Mouse (Mus musculus) cerebellum, adult 11-12 months (tissue): Measurements from ENCODE around the gene Pi4kb.
A peak's percentile ranks its signal among the peaks of the same experiment; 100 is the strongest.
"Not testable (repeated sequence)": the region's sequence is repeated elsewhere in the genome, so short reads cannot be mapped to it uniquely, and the experiment has no call there.

Source experiments
- DNase-seq: peaks from one replicate; pipeline ENCODE4 v3.0.0; 2022

Gene Pi4kb

GRCm38 (mm10) chr3:94974528-94975422 lies at the start of gene Pi4kb:
Gene Pi4kb, plus strand, starts transcription at chr3:94974731.
- peak; percentile 83 for DNase-seq

- DNase-seq, result not testable (repeated sequence)
These were observed 48.2 kb upstream of the Pi4kb start for GRCm38 (mm10) chr3:94926301-94926736.

- DNase-seq, result not testable (repeated sequence)
These were observed 45.6 kb upstream of the Pi4kb start for GRCm38 (mm10) chr3:94928979-94929378.

DNA sequence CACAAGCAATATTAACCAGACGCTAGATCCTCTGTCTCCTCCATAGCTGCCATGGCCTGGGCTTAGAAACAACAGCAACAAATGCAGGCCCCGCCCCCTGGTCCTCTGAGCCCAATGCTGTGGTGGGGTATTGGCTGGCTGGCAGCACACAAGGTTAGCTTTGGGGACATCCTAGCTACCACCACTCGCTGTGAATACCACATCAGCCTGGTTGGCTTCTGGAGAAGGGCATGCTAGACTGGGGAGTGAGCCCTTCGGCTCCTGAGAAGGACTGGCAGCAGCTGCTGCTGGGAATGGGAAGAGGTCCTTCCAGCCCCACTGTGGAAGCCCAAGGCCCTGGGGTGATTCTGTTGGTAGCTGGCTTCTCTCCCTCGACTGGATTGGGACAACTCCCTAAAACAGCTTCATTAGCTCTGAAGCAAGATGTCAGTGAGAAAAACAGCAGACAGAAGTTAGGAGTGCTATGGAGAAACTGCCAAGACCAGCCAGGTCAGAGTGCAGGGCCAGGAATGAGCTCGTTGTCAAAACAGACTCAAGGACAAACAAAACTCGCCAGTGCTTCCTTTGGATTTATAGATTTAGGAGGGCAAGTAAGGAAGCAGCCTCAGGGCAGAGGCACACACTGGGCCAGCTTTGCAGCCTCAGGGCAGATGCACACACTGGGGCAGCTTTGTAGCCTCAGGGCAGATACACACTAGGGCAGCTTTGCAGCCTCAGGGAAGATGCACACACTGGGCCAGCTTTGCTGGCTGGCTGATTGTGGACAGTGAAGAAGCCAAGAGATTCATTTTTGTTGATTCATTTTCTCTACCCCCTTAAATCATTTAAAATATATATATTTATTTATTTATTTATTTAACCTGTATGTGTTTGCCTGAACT lies 43.9 kb upstream of the Pi4kb start:
- not testable (repeated sequence) for DNase-seq

- DNase-seq, result not testable (repeated sequence)
These were observed 43.0 kb upstream of the Pi4kb start for GRCm38 (mm10) chr3:94931427-94932082.

- not testable (repeated sequence) for DNase-seq
These were observed 42.3 kb upstream of the Pi4kb start for GRCm38 (mm10) chr3:94932279-94932678.

DNA sequence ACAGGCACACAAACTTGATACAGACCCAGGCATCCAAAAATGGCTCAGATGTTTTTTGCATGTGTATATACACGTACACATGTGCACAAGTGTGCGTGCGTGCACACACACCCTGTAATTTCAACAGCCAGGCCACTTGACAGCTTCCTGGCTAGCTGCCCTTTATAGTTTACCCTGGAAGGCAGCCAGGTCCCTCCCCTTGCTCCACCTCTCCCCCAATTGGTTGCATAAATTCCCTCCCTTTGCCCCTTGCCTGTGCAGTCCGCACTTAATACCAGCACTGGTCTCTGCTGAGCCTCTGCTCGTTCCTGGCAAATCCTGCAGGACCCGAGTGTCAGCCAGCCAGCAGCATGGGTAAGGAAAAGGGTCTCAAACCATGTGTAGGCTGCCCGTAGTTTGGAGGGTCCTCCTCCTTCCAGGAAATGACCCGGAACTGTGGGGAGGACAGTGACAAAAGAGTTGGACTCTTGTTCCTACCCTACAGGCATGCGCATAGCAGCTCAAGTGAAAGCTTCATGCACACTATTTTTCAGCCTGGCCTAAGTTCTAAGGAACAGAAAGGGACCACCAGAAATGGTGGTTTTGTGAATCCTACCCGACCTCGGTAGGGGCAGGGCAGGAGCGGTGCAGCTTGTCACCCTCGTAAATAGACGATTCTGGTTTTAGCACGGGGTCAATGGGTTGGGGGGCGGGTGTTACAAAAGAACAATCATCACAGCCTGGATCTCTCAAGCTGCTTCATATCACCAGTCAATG lies 41.5 kb upstream of the Pi4kb start, which contains the start of gene Selenbp1:
Selenbp1 (plus strand) TSS at position 248 of the 756 bp plus-strand sequence.
- DNase-seq, result peak; percentile 19

- not testable (repeated sequence) for DNase-seq
These were observed 40.9 kb upstream of the Pi4kb start for GRCm38 (mm10) chr3:94933604-94934003.

DNA sequence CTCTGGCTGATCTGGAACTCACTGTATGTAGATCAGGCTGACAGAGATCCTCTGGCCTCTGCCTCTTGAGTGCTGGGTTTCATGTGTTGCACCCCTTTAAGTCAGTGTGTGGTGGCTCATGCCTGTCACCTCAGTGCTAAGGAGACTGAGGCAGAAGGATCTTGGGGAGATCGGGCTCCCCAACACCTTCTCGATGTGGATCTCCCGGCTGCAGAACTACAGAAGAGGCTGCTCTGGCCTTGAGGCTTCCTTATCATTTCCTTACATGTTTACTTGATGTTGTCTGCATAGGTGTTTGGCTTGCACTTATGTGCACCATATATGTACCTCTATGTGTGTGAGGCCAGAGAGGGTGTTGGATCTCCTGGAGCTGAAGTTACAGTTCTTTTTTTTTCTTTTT lies 40.0 kb upstream of the Pi4kb start:
- DNase-seq, result not testable (repeated sequence)

GRCm38 (mm10) chr3:94935332-94935731 lies 39.2 kb upstream of the Pi4kb start:
- not testable (repeated sequence) for DNase-seq

DNA sequence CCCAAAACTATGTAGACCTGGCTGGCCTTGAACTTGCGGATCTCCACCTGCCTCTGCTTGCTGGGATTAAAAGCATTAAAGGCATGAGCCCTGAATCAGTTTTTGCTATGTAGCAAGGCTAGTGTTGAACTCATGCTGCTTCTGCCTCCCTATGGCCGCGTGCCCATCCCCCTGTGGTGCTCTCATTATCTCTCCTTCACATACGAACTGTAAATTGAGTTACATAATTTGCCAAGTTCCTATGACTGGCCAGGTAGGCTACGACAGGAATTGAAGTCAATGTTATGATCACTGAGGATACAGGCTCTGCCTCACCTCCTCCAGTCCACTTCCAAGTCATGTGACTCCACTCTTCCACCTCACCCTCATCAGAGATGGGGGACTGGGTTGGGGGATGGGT lies 38.4 kb upstream of the Pi4kb start:
- DNase-seq, result not testable (repeated sequence)

- DNase-seq, result not testable (repeated sequence)
These were observed 37.3 kb upstream of the Pi4kb start for GRCm38 (mm10) chr3:94937194-94937593.

- not testable (repeated sequence) for DNase-seq
These were observed 34.5 kb upstream of the Pi4kb start for GRCm38 (mm10) chr3:94940033-94940432.

GRCm38 (mm10) chr3:94942211-94942967 lies 32.1 kb upstream of the Pi4kb start:
- not testable (repeated sequence) for DNase-seq

DNA sequence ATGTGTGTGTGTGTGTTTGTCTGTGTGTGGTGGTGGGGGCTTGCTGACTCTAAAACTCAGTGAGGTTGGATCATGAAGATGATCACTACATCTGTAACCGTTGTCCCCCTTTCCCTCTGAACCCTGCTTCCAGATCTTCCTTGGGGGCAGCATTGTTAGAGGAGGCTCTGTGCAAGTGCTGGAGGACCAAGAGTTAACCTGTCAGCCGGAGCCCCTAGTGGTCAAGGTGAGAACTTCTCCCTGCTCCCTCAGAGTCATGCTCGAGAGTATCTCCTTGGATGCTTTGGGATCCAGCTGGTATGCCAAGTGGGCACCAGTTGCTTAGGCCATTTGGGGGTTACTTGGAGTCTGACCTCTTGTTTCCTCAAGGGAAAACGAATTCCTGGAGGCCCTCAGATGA lies 30.8 kb upstream of the Pi4kb start:
- not testable (repeated sequence) for DNase-seq

DNA sequence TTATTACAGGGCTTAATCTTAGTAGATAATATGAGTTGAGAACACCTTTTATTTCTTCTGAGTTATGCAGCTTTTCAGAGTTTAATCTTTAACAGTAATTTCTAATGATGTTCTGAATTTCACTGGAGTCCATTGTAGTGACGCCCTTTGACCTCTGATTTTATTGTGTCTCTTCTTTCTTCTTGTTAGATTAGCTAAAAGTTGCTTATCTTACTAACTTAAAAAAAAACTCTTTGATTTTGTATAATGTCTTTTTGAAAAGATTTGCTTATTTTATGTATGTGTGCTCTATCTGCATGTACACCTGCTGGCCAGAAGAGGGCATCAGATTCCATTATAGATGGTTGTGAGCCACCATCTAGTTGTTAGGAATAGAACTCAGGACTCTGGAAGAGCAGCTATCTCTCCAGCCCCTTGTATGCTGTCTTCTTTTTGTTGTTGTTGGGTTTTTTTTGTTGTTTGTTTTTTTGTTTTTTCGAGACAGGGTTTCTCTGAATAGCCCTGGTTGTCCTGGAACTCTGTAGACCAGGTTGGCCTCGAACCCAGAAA lies 26.4 kb upstream of the Pi4kb start:
- no peak for DNase-seq

DNA sequence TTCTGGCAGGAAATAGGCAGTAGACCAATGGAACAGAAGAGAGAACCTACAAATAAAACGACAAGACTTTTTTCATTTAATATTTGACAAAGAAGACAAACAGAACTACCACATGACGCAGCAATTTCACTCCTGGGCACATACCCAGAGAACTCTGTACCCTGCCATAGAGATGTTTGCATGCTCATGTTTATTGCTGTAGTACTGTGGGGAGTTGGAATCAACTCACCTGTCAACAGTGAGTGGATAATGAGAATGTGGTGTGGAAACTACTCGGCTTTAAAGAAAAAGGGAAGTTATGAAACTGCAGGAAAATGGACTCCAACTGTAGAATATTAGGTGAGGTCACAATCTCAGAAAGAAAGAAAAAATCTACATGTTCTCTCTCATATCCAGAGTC lies 24.9 kb upstream of the Pi4kb start:
- DNase-seq, result no peak

GRCm38 (mm10) chr3:94952806-94953205 lies 21.7 kb upstream of the Pi4kb start:
- peak; percentile 77 for DNase-seq

- no peak for DNase-seq
These were observed 21.2 kb upstream of the Pi4kb start for GRCm38 (mm10) chr3:94953384-94953763.

DNA sequence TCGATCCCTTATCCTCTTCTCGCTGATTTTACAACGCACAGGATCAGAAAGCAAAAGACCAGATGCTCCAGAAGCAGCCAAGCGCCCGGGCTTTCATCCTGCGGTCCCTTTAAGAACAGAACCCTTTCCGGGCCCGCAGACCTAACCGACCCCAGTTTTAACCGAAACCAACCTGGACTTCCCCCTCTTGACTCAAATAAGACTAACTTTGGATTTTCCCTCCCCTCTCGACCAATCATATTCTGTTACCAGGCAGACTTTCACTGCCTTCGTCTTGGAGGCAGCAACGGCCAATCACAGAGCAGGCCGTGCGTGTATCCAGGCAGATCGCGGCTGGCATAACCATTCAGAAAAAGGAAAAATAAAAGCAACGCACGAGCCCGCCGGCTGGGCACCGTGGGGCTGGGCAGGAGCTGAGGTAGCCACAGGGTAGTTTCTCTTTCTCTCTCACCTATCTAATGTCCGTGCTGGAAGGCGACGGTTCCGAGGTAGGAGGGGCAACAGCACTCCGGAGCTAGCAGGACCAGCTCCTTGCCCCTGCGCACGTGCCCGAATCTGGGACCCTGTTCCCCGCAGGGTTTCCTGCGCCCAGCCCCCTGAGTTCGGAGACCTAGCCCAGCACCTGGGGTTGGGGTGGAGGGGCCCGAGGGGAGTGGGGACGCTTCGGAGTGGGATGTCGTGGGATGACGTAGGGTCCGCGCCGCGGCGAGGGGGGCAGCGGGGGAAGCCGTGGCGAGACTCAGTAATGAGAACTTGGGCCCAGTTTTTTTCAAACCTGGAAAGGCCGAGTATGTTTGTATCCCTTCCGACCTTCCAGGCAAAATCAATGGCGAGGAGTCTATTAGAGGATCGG lies 20.5 kb upstream of the Pi4kb start, which contains the start of gene Rfx5:
Rfx5 (plus strand) TSS at position 312 of the 853 bp plus-strand sequence.
- DNase-seq, result peak; percentile 94
